Mouse (Mus musculus) gastrocnemius, adult 18-20 months (tissue): ENCODE results near the gene Arhgef28. TPM values are rescaled to one million over a fixed set of nuclear protein-coding genes. Genes with fewer than 3 reads are reported as not detected.
"Not testable (repeated sequence)": the region's sequence is repeated elsewhere in the genome, so short reads cannot be mapped to it uniquely, and the experiment has no call there.

Experiments
- DNase-seq: peaks from one replicate; pipeline ENCODE4 v3.0.0; 2021; ENCODE audit warnings: low spot score
- total RNA-seq, 2 experiments: library from RNA; stranded (reverse); gene quantifications; 2 replicates each; pipeline ENCODE4 v1.2.3; 2021

The Arhgef28 gene
- total RNA-seq, 2 experiments from 2014 or later, result 2.3 to 2.4 TPM

DNA sequence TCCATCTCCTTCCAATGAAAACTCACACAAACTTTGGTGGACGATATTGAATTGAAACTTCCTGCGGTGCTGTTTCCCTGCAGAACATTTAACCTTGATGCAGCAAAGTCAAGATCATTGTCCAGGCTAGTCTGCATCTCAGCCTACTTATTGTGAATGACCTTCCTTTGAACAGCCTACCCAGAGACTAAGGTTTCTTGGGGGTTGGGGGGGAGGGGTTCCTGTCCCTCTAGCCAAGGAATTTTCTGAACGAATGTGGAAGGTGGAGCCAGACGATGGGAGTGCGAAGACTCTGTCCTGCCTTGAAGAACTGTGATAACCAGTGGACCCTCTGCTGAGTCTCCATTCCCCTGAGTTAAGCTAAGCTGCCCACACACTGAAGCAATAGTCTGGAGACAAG lies 80.6 kb downstream of the Arhgef28 start:
- DNase-seq, result no peak

DNA sequence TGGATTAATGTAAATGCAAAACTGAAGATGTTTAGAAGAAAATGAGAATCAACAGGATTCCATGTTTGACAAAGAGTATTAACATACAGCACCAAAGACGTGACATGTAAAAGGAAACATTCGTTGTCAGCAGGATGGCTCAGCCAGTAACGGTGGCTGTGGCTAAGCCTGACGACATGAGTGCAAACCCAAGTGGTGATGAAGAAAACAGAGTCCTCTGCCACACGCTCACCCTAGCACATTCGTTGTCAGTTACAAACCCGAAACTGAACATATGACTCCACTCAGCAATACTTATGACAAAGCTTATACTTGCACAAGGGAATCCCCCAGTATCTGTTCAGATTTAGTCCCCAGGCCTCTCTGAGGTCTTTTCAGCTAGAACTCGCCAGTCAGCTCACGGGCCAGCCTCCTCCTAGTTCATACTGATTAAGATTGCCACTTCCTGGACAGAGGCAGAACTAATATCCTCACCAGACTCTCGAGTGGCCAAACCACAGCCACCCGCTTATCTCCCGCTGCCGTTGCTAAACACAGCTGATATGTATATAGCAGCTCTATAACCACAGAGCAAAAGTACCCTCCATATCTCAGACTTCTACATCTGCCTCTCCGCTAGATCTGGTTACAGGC lies 82.0 kb downstream of the Arhgef28 start:
- DNase-seq, result no peak

DNA sequence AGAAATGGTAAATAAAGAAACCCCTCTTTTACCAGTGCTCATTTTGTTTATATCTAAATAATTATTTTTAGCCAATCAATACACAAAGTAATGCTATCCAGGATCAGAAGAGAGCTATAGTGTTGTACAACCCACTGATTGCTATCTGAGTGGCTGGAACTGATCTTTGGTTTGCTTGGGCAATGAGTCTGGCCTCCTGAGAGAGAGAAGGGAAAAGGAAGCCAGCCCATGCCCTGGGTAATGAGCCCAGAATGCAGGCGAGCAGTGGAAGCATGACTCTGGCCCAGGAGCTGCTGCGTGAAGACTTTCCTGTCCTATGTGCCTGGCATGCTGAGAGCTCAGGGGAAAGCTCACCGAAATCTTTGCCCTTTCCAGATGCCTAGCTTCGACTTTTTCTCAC lies 83.5 kb downstream of the Arhgef28 start:
- DNase-seq, result no peak

DNA sequence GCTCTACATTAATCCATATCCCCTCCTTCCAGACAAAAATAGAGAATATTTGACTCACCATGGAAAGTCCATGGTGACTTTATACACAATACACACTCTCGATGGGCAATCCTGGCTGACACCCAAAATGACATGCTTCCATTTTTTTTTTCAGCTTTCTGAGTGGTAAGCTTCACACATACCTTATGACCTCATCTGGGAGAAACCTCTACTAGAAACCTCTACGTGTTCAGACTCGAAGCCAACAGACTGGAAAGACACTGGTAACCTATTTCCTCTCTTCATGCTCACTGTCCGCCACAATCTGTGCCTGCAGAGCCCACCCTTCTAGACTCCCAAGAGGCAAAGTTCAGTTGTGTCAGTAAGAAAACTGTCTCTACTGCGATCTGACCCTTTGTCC lies 84.2 kb downstream of the Arhgef28 start:
- no peak for DNase-seq

DNA sequence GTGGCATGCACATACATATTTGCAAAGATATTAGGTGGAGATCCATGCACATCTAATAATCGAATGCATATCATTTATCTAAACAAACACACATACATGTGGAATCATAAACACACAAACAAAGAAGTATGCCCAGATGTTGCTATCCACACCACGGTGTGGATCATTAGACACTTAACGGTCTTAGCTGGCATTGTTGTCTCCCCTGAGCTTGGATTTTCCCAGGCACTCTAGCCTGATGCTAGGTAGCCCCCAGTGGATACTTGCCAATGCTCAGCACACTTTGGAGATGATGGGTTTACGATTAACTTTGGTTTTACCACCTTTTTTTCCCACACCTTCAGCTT lies 85.1 kb downstream of the Arhgef28 start:
- DNase-seq, result no peak

DNA sequence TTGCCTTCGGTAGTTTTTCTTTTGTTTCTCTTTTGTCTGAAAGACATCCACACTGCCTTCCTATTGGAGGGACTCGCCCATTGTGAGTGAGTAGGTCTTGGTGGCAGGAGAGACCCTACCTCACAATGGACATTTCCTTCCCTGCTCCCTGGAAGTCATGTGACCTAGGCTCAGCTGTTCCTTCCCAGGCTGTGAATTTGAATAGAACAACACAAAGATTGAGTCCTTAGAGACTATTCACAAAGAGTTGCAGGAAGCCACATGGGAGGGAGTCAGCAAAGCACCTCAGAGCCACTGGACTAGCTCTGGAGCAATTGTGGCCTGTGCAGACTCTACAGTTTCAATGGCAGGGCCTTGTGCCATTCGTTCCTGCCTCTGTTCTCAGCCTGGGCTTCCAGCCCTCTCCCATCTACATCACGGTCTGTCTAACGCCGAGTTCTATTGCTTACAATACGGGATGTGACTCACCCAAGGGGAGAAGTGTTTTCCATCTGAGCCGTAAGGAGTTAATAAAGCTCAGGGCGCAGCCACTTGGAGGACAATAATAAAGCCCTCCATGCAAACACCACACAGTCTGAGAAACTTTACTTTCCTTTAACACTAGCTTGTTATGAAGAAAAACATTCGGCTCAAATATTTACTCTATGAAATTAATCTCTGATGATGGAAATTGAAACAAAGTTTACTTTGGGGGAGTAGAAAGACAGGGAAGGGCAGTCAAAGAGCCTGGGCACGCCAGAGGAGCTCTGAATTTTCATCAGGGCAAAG lies 85.7 kb downstream of the Arhgef28 start:
- DNase-seq, result no peak

DNA sequence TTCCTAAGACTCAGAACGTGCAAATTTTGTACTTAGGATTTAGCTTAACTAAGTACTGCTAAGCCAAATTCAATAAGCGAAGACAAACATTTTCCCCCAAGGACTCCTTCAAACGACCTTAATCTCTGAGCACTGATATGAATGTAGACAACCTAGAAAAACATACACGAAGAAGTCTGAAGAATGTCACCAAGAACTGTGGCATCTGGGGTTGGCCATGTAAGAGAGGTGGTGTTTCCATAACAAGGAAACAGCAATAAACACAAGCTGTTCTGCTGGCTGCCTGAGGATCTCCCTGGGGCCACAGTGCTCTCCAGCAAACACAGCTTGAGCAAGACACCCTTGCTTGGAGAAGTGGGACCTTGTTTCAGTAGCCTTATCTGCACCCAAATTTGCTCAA lies 87.9 kb downstream of the Arhgef28 start:
- peak; percentile 22 for DNase-seq

DNA sequence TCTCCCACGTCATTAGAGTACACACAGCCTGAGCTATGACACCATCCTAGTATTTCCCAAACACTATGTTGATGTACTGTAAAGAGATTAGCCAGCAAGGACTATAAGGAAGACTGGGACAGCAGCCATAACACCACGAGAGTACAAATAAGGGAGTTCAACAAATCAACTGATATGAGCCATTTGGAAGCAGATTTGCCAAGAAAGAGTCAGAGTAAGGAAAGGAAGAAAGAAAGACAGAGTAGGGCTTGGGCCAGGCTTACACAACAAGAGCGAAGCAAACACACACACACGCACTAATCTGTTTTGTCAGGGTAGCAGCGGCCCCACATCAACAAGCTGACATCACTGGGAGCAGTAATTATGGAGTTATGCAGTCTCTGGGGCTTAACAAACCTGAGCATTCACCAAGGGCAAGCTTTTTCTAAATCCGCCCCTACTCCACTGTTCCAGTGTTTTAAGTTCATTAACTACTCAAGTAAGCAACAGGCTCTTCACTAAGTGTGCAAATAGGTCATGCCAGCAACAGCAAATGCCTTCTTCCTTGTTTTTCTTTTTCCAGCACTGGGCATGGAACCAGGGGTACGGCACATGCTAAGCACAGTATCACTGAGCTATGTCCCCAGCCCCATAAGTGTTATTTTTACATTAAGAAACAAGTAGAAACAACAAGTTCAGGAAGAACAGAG lies 88.5 kb downstream of the Arhgef28 start:
- no peak for DNase-seq

DNA sequence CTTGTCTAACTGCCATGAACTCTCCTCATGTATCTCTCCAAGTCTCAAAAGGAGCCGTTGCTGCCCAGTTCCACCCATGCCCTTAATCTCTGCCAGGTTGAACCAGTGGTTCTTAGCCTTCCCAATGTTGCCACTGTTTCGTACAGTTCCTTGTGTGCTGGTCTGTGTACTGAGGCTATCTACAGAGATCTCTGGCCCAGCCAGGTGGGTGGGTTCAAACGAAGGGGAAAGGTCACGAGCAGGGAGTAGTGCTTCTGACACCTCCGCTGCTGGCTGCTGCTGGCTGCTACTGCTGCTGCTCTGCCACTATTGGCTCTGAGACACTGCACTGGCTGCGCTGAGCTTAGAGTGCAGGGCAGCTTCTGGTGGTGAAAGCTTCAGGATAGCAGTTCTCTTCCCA lies 90.6 kb downstream of the Arhgef28 start:
- DNase-seq, result no peak

DNA sequence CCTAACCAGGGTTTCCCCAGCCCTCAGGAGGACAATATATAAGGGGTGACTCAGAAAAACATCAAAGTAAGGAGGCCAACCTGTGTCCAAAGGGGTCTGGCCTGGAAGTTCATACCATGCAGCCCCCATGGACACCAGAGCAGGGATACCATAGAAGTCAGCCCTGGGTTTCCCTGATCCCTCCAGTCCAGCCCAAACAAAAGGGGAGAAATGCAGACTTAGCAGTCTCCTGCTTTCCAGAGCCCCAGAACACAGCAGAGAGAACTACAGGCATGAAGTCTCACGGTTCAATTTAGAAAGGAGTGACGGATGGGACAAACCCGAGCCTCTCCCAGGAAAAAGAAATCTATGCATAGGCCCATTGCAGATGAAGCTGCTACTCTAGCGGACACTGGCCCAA lies 91.2 kb downstream of the Arhgef28 start:
- DNase-seq, result no peak

DNA sequence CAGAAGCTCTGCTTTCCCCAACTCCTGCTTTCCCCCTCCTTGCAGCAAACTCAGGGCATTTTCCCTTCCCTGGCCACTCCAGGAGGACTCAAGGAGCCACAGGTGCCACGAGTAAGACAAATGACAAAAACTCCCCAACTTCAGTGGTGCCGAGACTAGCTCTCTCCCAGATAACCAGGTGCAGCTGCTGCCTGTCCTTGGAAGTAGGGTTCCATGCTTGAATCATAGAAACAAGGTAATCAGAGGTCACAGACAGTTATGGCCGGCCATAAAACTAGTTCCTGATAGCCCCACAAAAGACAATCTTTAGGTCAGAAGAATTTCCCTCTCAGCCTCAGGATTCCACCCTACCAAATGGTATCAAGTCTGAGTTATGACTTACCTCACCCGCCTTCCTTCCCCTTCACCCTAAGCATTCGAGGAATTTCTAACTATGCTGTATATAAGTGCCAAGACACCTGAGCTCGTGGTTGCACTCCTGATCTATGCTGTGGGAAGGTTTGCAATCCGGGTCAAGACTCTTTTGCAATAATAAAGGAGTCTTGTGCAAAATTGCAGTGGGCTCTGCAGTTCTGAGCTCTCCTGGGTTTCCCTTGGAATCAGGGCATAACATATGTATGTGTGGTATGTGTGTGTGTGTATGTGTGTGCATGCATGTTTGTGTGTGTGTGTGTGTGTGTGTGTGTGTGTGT lies 93.3 kb downstream of the Arhgef28 start:
- DNase-seq, result no peak

DNA sequence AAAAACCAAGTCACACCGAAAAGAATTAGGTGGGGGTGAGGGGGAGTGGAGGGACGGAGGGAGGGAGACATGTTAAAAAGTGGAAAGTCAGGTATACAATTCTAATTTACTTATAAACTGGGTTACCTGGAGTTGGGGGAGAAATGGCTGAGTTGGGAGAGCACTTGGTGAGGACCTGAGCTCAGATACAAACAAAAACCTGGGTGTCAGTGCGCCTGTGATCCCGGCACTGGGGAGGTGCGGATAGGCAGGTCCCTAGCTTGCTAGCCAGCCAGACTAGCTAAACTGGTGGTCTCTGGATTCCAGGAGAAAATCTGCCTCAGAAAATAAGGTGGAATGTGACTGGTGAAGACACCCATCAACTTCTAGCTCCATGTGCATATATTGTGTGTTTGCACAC lies 94.7 kb downstream of the Arhgef28 start:
- DNase-seq, result no peak

DNA sequence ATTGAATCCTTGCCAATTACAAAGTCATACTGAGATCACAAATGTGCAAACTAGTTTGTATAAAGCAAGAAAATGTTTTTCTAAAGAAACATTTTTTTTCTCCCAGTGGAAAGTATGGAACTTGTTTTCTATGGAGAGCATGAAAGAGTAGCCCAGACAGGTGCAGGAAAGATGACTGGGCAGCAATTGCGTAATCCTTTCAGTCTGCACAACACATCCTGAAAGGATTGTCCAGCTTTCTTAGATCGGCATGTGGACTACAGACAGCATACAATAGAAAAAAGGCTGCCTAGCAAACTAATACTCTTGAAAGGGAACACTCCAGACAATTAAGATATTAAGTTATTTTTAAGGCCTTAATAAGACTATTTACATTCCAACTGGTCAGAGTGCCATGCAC lies 95.2 kb downstream of the Arhgef28 start:
- no peak for DNase-seq

DNA sequence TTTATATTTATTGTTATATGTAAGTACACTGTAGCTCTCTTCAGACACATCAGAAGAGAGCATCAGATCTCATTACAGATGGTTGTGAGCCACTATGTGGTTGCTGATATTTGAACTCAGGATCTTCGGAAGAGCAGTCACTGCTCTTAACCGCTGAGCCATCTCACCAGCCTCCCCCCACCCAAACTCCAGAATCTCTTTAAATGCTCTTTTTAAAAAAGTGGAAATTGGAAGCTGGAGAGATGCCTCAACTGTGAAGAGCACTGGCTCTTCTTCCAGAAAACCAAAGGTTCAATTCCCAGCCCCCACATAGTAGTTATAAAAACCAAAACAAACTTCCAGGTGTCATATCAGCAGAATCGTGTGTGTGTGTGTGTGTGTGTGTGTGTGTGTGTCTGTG lies 97.8 kb downstream of the Arhgef28 start:
- not testable (repeated sequence) for DNase-seq

DNA sequence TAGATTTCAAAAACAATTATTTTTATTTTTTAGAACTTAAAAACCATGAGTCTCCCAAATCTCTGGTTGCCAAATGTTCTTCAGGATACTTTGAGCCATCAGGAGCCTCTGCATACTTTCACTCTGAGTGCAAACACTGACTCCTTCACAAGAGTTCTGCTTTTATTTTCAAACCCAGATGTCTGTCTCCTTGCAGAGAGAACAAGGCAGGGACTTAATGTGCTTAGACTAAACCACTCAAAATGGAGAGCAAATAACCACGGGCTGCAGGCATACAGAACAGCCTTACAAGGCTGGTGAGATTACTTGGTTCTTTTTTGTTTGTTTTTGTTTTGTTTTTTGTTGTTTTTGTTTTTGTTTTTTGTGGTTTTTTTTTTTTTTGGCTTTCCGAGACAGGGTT lies 98.6 kb downstream of the Arhgef28 start:
- DNase-seq, result no peak

DNA sequence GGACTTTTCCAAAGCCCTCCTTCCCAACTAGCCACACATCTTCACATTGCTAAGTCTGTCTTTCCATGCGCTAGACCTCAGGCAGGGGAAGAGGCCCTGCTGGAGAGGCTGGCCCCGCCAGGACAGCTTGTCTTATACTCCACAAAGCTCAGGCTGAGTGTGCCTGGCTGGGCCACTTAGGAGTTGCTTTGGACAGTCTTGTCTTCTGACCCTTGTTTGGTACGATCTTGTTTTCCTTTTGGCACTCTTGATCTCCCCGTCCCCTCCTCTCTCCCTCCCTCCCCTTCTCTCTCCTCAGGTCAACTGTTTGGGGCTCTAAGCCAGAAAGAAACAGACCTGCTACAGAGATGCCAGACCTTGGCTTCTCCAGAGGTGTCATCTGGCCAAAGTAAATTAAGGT lies 110.3 kb downstream of the Arhgef28 start:
- DNase-seq, result no peak

DNA sequence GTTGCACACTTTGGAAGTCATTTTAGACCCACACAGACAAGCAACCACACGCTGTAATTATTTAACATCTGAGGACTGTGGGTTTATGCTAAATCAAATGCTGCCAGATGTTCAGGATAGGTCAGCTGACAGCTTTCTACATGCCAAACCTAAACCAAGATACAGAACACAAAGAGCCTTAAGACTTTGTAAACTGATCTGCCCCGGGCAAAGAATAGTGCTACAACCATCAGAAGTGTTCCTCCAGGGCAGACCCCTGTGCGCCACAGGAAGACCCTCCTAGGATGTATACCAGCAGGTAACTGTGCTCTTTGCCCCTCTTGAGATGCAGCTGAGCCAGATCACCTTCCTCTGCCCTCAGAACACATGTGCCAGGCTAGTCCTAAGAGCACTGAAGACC lies 111.9 kb downstream of the Arhgef28 start:
- DNase-seq, result no peak

DNA sequence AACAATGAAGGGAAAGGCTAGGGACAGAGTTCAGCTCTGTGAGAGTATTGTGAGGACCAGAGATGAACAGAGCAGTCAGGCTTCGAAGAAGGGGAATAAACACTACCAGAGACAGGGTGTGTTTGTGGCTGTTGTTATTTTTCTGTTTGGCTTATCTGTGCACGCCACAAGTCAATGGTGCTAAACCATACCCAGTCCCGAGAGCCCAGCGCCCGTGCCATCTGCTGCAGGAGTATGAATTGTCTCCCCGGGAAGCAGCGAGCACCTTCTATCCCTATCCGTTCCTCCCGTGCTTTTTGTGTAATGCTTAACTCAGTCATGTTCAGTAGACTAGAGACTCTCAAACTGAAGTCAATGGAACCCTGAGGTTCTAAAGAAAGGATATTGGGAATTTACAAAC lies 112.8 kb downstream of the Arhgef28 start:
- DNase-seq, result no peak

DNA sequence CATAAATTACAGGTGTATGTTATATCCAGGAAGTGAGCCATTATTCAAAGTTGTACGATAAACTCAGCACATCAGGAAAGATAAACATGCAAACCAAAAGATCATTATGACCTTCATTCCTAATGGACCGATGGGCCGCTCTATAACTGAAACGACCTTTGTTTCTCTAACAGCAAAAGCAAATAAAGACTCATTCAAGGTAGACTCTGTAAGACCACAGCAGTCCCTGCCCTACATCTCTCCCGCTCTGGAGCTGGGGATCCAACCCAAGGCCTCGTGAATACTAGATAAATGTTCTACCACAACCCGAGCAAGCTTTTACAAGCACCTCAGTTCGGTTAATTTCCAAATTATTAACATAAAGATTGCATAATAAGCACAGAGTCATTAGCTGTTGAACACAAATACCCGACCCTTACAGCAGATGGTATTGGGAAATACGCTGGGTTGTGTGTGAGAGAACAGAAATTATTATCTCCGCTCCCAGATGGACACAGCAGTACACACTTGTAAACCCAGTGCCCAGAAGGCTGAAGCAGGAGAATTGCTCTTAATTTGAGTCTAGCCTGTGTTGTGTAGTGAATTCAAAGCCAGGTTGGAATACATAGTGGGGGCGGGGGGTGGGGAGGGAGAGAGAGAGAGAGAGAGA lies 113.8 kb downstream of the Arhgef28 start:
- DNase-seq, result no peak

DNA sequence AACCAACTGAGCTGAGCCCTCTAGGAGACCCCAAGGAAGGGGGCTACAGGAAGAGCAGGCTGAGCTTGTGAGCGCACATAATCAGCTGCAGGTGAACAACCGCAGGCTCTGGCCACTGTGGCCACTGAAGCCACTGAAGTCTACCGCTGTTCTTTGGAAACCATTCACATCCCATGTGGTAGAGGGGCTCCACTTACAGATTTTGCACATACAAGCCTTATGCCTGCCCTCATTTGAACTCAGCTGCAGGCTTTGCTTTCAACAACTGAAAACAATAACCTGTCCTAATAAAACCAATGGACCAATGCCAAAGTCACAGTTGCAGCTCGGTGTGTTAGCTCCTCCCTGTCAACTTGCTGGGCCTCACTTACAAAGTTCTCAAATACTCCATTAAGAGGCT lies 126.6 kb downstream of the Arhgef28 start:
- DNase-seq, result no peak

DNA sequence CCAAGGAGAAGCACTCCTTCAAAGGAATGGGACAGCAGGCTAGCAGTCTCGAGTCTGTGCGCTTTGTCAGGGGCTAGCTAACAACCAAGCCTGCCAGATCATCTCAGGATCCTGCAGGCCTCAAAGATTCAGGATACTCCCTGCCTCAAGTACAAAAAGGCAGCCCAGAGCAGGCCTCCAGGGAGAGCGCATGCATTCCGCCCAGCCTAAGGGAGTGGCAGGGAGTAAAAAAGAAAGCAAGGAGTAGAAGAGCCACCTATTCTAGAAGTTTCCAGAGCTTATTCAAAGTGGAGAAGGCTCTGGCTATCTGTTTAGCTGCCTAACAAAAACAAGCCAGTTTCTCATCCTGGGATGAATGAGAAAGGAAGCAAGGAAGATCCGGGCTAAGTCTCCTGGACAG lies 128.0 kb downstream of the Arhgef28 start:
- peak; percentile 25 for DNase-seq

DNA sequence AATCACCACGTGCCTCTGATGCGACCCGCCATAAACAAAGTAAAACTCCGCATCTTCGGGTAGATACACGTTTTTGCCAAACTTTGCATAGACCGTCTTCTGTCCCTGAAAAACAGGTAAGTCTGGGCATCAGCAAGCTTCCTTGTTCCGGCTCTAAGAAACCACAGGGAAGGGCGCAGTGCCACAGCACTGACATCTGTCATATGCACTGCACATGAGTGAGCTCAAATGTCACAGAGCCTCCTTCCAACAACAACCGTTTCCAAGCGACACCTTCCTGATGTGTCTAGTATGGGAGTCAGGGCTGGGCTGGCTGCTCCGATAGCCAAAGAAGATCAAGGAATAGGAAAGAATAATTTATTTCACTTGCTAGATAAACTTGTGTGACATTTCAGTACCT lies 129.0 kb downstream of the Arhgef28 start:
- no peak for DNase-seq
